Mouse (Mus musculus) liver, embryonic 14.5 days (tissue): ENCODE measurements around the gene Cstb. TPM values are rescaled to one million over a fixed set of nuclear protein-coding genes. Genes with fewer than 3 reads are reported as not detected.

Source experiments
- ATAC-seq: fragments of 200-750 bp; cut with Nextera tagmentation; 2 replicates; pipeline ENCODE4 v1.8.0; 2017; ENCODE audit warnings: moderate number of reproducible peaks, mild to moderate bottlenecking, moderate library complexity; ENCODE audit not compliant: insufficient read depth
- DNase-seq, 3 experiments: peaks; one replicate each; pipeline ENCODE4 v3.0.0-alpha.2; 2012 to 2013; ENCODE audit warnings: low read depth in 3 of 3, low spot score in 3 of 3
- H3K27ac ChIP-seq: fragments of 300-500 bp; sonication (generic); 2 replicates; pipeline ENCODE4 v1.5.1; 2014; ENCODE audit warnings: moderate library complexity, mild to moderate bottlenecking, control low read depth, inconsistent platforms
- H3K27me3 ChIP-seq: fragments of 300-500 bp; sonication (generic); 2 replicates; pipeline ENCODE4 v1.6.1; 2014; ENCODE audit warnings: mild to moderate bottlenecking, low read length, moderate library complexity; ENCODE audit not compliant: control insufficient read depth, insufficient read depth
- H3K36me3 ChIP-seq: fragments of 300-500 bp; sonication (generic); replicated peaks from 2 replicates; pipeline ENCODE4 v1.6.1; 2014; ENCODE audit warnings: low read depth; ENCODE audit not compliant: control insufficient read depth, insufficient read depth
- H3K4me1 ChIP-seq, 2 experiments: fragments of 200-500 bp in 1 of 2; fragments of 300-500 bp in 1 of 2; sonication (generic) in 1 of 2; replicated peaks; 2 replicates each; pipeline ENCODE4 v1.6.1; 2012 to 2014; ENCODE audit warnings: antibody characterized with exemption in 1 of 2, inconsistent platforms in 1 of 2, low read length in 1 of 2; ENCODE audit not compliant: control insufficient read depth in 2 of 2, insufficient read depth in 2 of 2
- H3K4me2 ChIP-seq: fragments of 300-500 bp; sonication (generic); 2 replicates; pipeline ENCODE4 v1.6.1; 2014; ENCODE audit warnings: low read depth, mild to moderate bottlenecking, control low read depth, moderate library complexity
- H3K4me3 ChIP-seq, 2 experiments: fragments of 200-500 bp in 1 of 2; fragments of 300-500 bp in 1 of 2; sonication (generic) in 1 of 2; 2 replicates each; pipeline ENCODE4 v1.5.1; 2012 to 2014; ENCODE audit warnings: low read depth in 2 of 2, low read length in 2 of 2, mild to moderate bottlenecking in 2 of 2, control low read depth in 1 of 2, inconsistent platforms in 1 of 2, moderate library complexity in 1 of 2; ENCODE audit not compliant: insufficient read depth in 1 of 2
- H3K9ac ChIP-seq: fragments of 300-500 bp; sonication (generic); replicated peaks from 2 replicates; pipeline ENCODE4 v1.6.1; 2014; ENCODE audit warnings: mild to moderate bottlenecking, control low read depth, moderate library complexity
- H3K9me3 ChIP-seq: fragments of 300-500 bp; sonication (generic); 2 replicates; pipeline ENCODE4 v1.6.1; 2016; ENCODE audit warnings: low read length, mixed read lengths; ENCODE audit not compliant: control insufficient read depth
- CTCF ChIP-seq: IDR thresholded peaks from 2 replicates; pipeline ENCODE4 v1.5.1; 2016; ENCODE audit warnings: antibody characterized with exemption, low read depth, control low read depth
- EP300 ChIP-seq: IDR thresholded peaks from 2 replicates; pipeline ENCODE4 v1.6.1; 2016; ENCODE audit warnings: antibody characterized with exemption, low read depth
- WGBS: fragments of 180-500 bp; shearing (Covaris S2); extraction: QIAGEN DNeasy Blood & Tissue Kit; methylation state at CpG from one replicate; pipeline ENCODE4 v1.1.7; 2014; ENCODE audit not compliant: insufficient replicate concordance; 5-methylcytosine and 5-hydroxymethylcytosine counted together
- polyA plus RNA-seq, 2 experiments: library from polyadenylated mRNA; depleted of rRNA in 1 of 2; stranded (reverse) in 1 of 2; unstranded in 1 of 2; fragments of >200 nt; fragmentation: Nextera tagmentation in 1 of 2; extraction: Ambion mirVana in 1 of 2; gene quantifications; 2 replicates each; pipeline versions ENCODE4 v1.2.1 to v1.2.3; 2012 to 2014

Cstb gene
- polyA plus RNA-seq, 2 experiments = 58.1 to 122 TPM

DNA sequence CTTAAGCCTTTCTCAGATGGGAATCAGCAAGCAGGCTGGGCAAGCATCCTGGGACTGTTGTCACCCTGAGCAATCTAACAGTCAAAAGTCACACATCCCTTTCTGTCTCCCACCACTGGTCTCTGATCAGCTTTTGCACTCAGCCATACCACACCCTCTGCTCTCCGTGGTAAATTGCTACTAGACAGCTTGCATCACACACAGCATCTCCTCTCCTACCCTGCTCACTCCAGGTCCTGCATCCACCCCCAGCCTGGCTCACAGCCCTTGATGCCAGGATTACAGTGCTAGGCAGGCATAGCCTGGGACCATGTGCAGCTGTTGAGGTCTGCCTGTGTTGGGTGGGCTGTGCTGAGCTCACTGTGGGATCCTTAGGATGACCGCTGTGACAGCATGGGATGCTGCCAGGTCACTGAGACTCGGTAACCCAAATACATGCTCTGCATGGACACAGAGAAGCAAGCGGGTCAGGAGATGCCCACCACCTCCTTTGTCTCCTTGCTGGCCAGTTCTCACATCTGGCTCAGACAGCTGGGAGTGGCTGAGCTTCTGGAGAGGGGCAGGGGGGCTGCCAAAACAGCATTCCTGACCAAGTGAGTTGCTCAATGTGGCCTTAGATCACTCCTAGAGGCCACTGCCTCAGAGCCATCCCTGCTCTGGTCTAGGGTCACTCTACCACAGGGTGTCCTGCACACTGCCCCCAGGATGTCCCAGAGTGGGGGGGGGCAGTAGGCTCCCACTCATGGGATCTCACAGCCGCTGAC, 33.1 kb downstream of the Cstb start:
- no peak overlapping the region for H3K27ac ChIP-seq
- no peaks in the 10 kb centered on the region for H3K9me3 ChIP-seq
- DNase-seq (no peak), ATAC-seq (peak; percentile 5; the same call in 1 of the 2 replicates)
- H3K27me3 ChIP-seq = no peaks in the 10 kb centered on the region
- 59% methylated on average over 5 of the region's 5 CpGs for WGBS
- TF ChIP-seq EP300 = no peak
- TF ChIP-seq CTCF = no peak
- no peak overlapping the region for H3K4me3 ChIP-seq
- no peak overlapping the region for H3K9ac ChIP-seq
- no peak overlapping the region for H3K4me2 ChIP-seq
- no peaks in the 10 kb centered on the region for H3K36me3 ChIP-seq
- H3K4me1 ChIP-seq = peaks cover 6 to 12% of the 10 kb centered on the region in 2 experiments; a peak in 3 of 4 replicates

GRCm38 (mm10) chr10:78460463-78460862, 35.0 kb downstream of the Cstb start:
- DNase-seq (no peak), ATAC-seq (no peak)
- no peak for TF ChIP-seq EP300
- TF ChIP-seq CTCF = no peak
- no peak overlapping the region for H3K4me2 ChIP-seq
- H3K9ac ChIP-seq = no peak overlapping the region
- no peak overlapping the region for H3K27ac ChIP-seq
- H3K9me3 ChIP-seq = no peaks in the 10 kb centered on the region
- 49% methylated on average over 5 of the region's 5 CpGs for WGBS
- peaks cover 6 to 19% of the 10 kb centered on the region in 2 experiments; a peak in 3 of 4 replicates for H3K4me1 ChIP-seq
- H3K27me3 ChIP-seq = no peaks in the 10 kb centered on the region
- H3K4me3 ChIP-seq = no peak overlapping the region
- H3K36me3 ChIP-seq = no peaks in the 10 kb centered on the region

GRCm38 (mm10) chr10:78461767-78462166, 36.3 kb downstream of the Cstb start:
- Histone ChIP-seq H3K4me1 (peaks cover 6 to 19% of the 10 kb centered on the region in 2 experiments; a peak in 3 of 4 replicates), H3K27ac (no peak overlapping the region), H3K4me3 (no peak overlapping the region), H3K9me3 (no peaks in the 10 kb centered on the region), H3K4me2 (no peak overlapping the region), H3K9ac (no peak overlapping the region), H3K36me3 (no peaks in the 10 kb centered on the region), H3K27me3 (no peaks in the 10 kb centered on the region)
- ATAC-seq = no peak
- DNase-seq = no peak
- TF ChIP-seq CTCF = peak; percentile 64
- no peak for TF ChIP-seq EP300
- WGBS = 58% methylated on average over 4 of the region's 4 CpGs

DNA sequence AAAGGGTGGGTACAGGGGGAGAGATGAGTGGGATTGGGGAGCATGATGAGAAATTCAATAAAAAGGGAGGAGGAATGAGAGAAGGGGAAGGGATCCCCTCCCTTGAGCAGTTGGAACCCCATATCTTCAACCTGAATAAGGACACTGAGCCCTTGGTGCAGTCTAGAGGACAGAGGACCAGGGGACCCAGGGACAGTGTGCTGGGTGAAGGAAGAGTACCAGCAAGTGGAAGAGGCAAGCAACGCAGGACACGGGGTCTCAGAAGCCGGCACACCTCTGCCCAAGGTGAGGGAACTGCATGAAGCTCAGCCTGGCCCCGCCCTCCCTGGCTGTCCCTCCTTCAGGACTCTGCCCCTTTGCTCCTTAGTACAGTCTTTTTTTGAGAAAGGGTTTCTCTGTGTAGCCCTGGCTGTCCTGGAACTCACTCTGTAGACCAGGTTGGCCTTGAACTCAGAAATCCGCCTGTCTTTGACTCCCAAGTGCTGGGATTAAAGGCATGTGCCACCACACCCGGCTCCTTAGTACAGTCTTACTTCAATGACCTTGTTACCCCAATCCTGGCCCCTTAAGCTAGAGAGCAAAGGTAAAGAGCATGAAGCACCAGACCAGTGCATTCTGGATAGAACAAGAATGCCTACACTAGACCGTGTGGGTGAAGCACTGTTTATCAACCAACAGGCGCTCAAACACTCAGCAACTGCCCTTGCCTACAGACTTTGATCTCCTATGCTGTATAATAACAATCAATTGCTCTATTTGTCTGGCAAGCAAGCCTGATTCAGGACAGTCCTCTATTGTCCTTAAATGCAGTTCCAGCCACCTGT, 37.7 kb downstream of the Cstb start:
- Histone ChIP-seq H3K4me3 (no peak overlapping the region; a peak in 1 of 4 replicates), H3K9ac (no peak overlapping the region), H3K27me3 (no peaks in the 10 kb centered on the region), H3K4me1 (peaks cover 0 to 10% of the 10 kb centered on the region in 2 experiments; a peak in 1 of 4 replicates), H3K9me3 (no peaks in the 10 kb centered on the region), H3K36me3 (no peaks in the 10 kb centered on the region), H3K27ac (no peak overlapping the region), H3K4me2 (peak overlapping the region; percentile 79)
- 56% methylated on average over 8 of the region's 8 CpGs for WGBS
- TF ChIP-seq CTCF (no peak), EP300 (no peak)
- ATAC-seq = no peak
- no peak for DNase-seq

- DNase-seq (no peak), ATAC-seq (no peak)
- WGBS = 54% methylated on average over 3 of the region's 3 CpGs
- H3K27me3 ChIP-seq = no peaks in the 10 kb centered on the region
- TF ChIP-seq CTCF = no peak
- no peak for TF ChIP-seq EP300
- H3K27ac ChIP-seq = no peak overlapping the region
- H3K9me3 ChIP-seq = no peaks in the 10 kb centered on the region
- H3K4me1 ChIP-seq = peaks cover 0 to 8% of the 10 kb centered on the region in 2 experiments; a peak in 1 of 4 replicates
- peak overlapping the region; percentile 79 for H3K4me2 ChIP-seq
- H3K36me3 ChIP-seq = no peaks in the 10 kb centered on the region
- H3K4me3 ChIP-seq = peak overlapping the region; percentile 60 to 66; a peak in 2 of 4 replicates
- H3K9ac ChIP-seq = no peak overlapping the region
These were observed 38.3 kb downstream of the Cstb start for GRCm38 (mm10) chr10:78463769-78464167.
